Mouse (Mus musculus) left cerebral cortex, adult 9 months (tissue): ENCODE results near the gene Gnat2.

Experiments used
- DNase-seq, 2 experiments: peaks; one replicate each; pipeline ENCODE4 v3.0.0; 2022; ENCODE audit warnings: low spot score in 2 of 2

Gene Gnat2

DNA sequence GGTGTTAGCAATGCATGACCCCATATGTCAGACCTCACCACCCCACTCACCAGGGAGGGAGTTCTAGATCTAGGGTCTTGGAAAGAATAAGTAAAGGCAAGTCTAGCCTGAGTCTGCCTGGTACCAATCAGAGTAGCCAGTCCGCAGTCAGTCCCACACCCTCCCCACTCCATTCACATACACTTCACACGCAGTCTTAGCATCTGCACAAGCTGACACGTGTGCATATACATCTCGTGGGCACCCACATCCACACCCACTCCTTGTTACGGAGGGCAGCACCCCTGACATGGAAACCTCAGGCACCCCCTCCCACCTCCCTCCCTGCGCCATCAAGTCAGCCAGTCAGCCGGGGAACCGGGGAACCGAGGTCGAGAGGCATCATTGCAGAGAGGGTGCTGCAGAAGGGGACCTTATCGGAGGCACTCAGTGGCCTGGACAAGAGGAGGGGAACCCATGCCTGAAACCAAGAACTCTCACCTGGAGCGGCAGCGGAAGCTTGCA, 7.8 kb upstream of the Gnat2 start:
- peak in 1 of 2 experiments; percentile 23 for DNase-seq

DNA sequence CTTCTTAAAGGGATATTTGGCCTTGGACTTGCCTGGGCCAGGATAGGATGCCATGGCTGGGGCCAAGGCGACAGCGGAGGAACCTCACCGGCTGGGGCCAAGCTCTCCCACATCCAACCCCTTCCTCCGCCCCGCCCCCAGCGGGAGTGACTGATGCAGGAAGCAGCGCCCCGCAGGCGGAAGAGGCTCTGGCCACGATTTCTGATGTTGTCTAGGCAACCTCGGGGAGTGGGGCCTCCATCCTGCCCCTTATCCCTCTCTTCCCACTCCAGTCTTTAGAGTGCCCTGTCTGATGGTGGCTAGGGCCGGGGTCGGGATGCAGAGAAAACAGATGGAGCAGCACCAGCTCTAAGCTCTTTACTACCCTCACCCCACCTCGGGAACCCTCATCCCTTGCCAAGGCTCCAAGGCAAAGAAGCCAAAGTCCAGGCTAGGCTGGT, 7.3 kb upstream of the Gnat2 start:
- DNase-seq, result peak; percentile 65 to 89

DNA sequence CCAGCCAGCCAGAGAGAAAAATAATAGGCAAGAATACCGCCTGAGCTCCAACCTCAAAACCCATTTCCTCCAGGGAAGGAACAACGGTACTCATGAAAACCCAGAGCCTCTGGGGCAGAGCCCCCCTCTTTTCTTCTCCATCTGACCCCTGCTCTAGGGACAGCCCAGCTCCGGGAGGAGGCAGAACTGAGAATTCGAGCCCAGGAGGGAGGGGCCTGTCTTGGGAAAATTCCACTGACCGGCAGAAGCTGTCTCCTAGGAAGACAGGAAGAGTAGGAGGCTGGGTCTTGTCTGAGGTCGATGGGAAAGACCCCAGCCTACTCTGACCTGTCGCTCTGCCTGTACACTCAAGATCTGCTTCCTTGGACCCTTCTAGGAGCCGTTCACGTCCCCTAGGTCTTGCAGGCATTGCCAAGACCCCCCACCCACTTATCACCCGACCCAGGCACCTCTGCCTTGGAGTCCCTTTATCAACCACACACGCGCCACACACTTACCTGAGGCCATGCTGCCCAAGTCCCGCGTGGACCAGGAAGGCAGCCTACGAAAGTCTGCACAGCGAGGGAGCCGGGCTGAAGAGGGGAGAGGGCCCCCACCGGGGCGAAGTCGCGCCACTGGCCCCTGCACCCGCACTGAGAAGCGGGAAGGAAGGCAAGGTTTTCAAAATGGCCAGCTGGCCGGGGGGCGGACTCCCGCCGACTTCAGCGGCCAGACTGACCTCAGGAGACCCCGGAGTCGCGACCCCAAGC, 6.7 kb upstream of the Gnat2 start:
- DNase-seq, result peak in 1 of 2 experiments; percentile 53

DNA sequence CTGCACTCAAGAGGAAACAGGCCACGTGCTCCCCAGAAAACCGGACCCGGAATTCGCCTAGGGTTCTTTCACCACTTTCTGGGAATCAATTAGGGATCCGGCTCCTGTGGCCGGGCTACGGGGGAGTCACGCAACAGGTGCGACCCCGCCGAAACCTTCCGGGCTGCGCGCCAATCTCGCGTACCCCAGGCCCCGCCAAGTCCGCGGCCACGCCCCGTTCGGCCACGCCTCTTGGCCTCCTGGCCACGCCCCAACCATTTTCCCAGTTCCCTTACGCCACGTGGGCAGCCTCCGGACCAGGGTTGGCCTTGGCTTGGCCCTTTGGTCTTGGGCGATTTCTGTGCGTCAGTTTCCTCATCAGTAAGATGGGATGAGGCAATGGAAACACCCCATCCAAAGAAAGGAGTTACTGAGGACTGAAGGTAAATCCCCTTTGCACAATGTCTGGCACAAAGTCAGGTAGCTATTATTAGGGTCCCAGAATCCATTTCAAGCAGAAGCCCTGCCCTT, 6.1 kb upstream of the Gnat2 start, which contains the start of gene Ampd2:
Ampd2 (minus strand) TSS at position 182 of the 510 bp plus-strand sequence.
- DNase-seq, result peak in 1 of 2 experiments; percentile 38

DNA sequence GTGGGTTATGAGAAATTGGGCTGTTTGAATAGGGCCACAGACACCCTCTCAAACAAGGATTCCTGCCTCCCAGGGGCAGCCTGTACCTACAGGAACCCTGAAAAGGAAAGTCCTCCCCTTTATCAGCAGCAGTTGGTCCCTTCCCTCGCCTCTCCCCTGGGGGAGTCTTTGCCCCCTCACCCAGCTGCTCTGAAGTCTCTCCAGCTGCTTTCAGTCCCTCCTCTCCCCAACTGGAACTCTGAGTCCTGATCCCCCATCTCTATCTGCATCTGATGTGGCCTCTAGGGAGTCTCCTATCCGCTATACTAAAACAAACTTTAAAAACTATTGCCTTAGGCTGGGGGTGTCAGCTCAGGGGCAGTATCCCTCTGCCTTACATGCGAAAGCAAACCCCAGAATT, 5.3 kb upstream of the Gnat2 start:
- no peak for DNase-seq

DNA sequence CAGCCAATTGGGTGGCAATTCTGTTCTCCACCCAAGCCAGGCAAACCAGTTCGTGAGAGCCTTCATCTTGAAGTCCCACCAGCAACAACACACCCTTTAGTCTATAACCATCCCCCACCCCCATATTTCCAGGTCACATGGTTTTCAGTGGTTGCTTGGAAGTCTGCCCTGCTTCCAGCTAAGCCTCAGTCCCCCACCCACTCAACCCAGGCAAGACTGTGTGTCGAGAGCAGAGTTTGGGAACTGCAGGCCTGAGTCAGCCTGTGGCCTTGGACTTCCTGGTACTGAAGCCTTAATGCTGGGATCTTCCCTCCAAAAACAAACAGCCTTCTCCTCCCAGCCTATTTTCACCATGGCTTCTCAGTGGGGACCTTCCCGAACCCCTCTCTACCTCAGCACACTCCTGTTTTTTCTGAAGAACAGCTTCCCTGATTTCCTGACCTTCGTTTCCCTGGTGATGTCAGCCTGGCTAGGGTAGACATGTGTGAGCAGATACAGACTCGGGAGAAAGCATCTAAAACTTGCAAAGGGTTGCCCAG, 3.7 kb upstream of the Gnat2 start:
- no peak for DNase-seq

DNA sequence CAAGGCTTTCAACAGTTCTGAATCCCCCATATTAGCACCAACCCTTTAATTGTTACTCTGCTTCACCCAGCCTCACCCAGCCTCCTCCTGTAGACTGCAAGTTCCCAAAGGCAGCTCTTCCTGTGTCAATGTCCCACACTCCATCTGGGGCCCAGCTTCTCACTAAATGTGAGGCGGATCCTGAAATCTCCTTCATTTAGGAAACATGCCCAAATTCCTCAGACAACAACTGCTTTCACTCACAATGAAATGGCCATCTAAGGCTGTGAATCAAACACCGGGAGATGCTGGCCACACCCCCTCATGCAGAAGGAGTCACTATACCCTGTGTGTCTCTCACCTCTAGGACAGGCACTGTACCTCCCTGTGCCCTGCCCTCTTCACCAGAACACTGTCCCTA, 2.7 kb upstream of the Gnat2 start:
- DNase-seq, result no peak

DNA sequence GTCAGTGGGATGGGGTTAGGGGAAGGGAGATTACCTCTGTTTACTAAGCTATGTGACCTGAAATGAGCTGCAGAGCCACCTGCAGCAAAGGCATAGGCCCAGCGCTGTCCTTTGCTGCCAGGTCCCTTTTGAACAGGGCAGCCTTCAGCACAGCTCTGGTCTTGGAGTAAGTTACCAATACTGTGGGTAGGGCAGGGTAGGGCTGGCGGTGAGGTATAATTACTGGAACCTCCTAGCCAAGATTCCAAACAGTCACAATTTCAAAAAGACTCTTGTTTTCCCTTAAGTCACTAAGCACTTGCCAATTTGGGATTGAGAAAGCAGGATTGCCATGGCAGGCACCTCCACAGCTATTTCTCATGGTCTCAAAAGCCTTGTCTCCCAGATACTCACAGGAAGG, 2.0 kb upstream of the Gnat2 start:
- DNase-seq, result no peak

DNA sequence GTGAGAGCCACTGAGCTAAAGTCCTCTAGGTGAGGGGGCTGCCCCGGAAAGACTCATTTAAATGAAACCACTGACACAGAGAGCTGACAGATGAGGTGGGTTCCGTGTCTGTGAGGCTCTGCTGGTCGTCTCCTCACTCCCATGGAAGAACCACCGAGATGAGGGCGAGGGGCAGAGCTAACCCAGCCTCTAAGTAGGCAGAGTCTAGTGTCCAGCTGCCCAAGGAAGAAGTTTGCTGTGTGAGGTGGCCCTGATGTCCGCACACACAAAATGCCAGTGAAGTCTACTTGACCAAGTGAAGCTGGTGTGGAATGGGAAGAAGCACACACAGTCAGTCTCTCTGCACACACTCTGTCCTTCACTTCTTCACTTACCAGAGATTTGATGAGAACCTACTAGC, 559 bp upstream of the Gnat2 start:
- no peak for DNase-seq

DNA sequence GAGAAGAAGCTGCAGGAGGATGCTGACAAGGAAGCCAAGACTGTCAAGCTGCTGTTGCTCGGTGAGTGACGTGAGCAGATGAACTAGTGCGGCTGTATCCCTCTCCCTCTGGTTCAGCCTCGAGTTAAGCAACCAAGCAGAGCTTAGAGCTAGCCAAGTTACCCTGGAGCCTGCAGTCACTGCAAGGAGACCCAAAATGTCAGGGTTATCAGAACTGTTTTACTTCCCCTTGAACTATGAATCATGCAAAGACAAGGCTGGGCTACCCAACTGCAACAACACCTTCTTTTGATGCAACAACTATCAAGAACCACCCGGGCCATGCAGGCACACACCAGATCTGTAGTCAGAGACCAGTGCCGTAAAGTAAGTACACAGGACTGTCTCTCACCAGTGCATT, 717 bp downstream of the Gnat2 start:
- DNase-seq, result no peak

DNA sequence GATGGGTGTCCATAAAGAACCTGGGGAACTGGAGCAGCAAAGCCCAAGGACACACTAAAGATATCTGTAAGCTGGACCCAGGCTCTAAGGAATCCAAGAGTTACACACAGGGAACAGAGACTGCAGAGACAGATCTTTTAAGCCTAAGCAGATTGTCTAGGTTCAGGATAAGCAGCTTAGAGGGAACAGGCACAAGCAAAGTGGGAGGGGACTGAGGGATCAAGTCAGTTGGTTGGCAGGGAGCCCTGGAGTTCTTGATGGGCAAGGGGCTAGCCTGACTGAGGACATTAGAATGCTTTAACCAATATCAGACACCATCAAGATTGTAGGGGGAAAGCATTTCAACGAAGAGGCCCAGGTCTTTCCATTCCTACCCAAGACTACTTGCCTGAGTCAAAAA, 1.6 kb downstream of the Gnat2 start:
- no peak for DNase-seq

DNA sequence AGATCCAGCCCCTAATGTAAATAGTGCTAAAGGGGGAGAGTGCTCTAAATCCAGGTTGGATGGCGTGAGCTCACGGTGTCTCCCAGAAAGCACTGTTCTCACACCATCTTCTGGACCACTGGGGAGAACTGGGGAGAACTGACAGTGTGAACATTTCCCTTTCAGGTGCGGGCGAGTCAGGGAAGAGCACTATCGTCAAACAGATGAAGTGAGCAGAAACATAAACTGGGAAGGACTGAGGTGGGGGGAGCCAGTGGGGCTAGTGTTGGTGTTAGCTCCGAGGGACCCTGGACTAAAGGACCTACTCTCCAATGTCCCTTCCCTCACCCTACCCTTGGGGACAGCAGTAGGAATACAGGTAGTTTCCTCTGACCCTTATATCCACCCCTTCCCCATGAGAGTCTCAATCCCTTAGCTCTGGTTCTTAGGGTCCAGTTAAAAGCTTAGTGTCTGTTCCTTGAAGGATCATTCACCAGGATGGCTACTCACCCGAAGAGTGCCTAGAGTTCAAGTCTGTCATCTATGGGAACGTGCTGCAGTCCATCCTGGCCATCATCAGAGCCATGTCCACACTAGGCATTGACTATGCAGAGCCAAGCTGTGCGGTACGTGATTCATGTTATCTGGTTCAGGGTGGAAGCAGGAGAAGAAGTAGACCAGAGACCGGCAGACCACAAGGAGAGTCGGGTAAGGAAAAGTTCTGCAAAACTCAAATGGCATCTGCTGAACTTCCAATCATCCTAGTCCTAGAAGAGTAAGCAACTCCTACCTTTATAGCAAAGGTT, 2.6 kb downstream of the Gnat2 start:
- DNase-seq, result no peak

DNA sequence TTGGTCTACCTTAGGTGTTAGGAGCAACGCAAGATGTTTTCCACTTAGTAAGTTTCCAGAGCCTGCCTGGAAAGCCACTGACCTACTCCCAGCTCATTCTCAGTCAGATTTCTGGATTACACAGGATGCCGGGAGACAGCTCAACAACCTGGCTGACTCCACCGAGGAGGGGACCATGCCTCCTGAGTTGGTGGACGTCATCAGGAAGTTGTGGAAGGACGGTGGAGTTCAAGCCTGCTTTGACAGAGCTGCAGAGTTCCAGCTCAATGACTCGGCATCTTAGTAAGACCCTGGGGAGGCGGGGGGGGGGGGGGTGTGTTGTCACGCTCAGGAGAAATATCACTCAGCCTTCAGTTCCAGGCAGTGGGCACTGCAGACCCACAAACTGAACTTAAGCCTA, 3.6 kb downstream of the Gnat2 start:
- DNase-seq, result no peak

DNA sequence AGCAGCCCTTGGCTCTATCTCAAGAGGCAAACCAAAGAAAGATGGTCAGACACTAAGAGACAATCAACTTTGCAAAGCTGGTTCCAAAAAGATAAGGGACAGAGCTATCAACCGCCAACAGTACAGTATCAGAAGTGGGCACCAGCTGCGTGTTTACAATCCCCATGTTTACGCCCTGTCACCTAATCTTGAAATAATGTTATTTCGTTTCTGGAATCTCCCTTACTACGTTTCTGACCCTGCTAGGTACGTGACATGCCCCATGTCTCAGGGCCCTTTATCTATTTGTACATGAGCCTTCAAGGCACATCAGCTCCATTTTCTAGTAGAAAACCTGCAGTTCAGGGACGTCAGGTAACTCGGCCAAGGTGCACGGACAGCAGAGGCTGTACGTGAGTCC, 4.1 kb downstream of the Gnat2 start:
- DNase-seq, result no peak

DNA sequence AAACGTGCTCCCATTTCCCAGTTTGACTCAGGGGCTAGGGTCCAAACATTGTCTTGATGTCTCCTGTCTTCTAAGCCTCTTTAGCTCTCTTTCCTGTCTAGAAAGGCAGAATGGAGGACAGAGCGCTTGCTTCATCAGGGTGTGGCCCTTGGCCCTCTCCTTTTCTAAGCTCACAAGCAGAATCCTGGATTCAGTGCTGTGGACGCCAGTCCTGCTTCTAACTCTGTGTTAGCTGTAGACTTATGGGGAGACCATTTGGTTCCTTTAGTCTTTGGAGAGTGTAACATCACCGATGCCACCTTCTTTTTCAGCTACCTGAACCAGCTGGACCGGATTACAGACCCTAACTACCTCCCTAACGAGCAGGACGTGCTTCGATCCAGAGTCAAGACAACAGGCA, 5.1 kb downstream of the Gnat2 start:
- no peak for DNase-seq

DNA sequence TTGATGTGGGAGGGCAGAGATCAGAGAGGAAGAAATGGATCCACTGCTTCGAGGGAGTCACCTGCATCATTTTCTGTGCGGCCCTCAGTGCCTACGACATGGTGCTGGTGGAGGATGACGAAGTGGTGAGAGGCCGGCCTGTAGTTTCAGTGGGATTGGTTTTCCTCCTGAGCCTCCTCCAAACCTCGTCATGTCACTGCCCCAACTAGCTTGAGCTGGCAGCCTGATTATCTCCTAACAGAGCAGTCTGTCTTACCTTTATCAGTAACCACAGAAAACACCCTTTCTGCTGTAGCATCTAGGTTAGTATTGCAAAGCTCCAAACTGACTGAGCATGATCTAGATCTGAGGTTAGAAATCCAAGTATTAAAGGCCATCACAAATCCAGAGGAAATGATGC, 5.7 kb downstream of the Gnat2 start:
- no peak for DNase-seq

DNA sequence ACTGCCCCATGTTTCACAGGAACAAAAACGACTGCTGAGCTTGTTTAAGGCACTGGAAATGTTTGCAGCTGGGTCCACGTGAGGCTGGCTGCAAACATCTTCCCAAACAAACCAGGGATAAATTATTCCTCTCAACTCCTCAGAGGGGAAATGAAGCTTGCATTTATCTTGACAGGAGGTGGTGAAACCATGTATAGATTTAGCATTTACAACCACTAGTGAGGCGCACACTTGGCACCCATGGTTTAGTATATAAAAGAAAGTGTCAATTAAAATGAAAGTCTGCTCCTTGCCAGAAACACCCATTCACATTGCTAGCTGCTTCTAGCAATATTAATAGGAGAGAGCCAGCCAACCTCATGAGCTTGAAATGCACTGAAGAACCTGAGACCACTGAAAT, 9.0 kb downstream of the Gnat2 start:
- peak in 1 of 2 experiments; percentile 45 for DNase-seq

DNA sequence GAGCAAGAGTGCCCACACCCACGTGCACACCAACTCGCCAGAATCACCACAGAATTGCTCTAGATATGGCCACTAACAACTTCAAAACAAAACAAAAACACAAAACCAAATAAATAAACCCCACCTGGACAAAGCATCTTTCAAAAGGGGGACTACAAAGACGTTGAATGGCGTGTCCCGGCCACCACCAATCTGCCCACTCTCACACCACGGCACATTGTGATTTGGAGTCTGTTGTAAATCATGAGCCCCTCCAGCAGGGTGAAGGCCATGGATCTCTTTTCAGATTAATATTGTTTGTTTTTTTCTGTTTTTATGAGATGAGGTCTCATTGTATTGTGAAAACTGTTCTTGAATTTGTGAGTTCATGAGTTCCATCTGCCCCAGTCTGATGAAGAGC, 9.5 kb downstream of the Gnat2 start:
- no peak for DNase-seq

DNA sequence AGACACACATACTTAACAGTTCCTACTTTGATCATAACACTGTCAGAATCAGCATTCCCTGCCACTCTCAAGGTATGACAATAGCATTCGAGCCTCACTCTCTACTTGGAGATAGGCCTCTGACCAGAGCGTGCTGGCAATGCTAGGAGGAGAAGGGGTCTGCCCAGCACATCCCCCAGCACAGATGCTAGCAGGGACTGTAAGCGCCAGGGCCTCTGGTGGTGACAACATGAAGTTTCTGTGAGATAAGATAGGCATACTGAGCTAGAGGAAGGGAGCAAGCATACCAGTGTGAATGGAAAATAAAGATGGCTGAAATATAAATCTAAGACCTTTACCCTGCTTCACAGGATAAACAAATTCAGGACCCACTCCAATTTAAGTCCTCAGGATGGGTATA, 12.7 kb downstream of the Gnat2 start:
- DNase-seq, result no peak

DNA sequence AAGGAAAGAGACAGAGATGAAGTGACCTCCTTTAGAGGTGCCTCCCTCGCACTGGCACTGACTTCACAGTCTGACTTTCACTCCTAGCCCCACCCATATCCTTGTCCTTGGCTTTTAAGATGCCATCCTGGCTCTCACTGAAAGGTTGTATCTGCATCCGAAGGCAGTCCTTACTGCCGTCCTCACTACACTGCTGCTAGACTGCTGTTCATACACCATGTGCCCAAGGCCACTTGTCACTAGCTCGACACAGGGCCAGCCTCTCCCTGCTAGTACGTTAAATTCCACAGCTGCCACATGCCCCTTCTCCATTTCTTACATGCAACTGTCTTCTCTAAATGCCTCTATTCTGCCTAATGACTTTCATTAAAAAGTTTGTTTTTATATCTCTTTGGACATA, 18.7 kb downstream of the Gnat2 start:
- DNase-seq, result no peak

DNA sequence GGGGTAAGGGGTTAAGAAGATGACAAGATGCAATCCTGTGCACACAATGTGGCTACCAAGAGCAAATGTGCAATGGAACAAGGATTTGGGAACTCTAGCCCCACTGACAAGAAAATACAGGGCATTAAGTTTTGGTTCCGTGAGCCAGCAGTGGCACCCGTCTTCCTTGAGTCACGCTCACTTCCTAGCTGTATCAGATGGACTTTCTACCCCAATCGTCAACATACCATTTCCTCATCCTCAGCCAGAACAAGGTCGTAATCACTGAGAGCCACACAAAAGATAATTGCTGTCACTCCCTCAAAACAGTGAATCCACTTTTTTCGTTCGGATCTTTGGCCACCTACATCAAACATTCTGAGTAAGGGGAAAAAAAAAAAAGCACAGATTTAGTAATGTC, 19.7 kb downstream of the Gnat2 start:
- DNase-seq, result no peak

DNA sequence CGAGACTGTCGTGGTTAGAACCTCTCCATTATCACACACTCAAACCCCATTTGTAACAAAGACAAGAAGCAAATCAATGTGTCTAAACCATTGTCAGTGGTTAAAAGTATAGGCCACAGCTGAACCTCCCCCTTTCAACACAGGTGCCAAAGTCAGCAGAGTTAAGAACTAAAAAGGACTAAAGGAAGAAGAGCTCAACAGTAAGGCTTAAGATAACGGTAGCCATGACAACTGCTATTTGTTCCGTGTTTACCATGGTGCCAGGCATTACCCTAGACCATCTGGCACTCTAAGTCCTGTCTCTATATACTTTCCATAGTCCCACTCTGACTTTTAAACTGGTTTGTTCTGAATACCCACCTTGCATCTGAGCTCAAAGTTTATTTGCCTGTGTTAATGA, 20.1 kb downstream of the Gnat2 start:
- no peak for DNase-seq
